Mouse (Mus musculus) G1E (cell line): ENCODE data around the gene Zfp512b.

ENCODE experiments used
- CTCF ChIP-seq: IDR thresholded peaks from 2 replicates; pipeline ENCODE4 v1.5.1; 2012; ENCODE audit warnings: low read depth, low read length, inconsistent platforms, mixed read lengths
- GATA1 ChIP-seq: IDR thresholded peaks from 2 replicates; pipeline ENCODE4 v1.6.1; 2012; ENCODE audit warnings: borderline replicate concordance, low read length, inconsistent platforms, mixed read lengths

DNA sequence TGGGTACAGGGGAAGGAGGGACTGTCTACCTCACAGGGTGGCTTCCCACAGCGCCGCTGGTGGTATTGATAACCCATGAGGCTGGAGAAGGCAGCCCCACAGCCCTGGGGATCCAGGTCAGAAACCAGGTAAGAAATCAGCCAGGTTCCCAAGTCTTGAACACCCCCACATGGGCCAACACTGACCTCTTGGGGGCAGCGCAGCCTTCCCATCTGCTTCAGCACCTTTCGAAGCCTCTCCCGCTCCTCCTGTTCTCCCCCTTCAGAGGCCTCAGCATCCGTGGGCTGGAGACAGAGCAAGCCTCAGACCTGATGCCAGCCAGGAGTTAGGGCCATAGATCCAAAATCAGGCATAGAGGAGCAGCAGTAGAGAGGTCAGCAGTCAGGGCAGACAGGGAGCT is 4.8 kb downstream of the Zfp512b start:
- TF ChIP-seq CTCF (no peak), GATA1 (no peak)
